Mouse (Mus musculus) kidney, adult 2 months (tissue): ENCODE data around the gene Purb.

Experiments
- CTCF ChIP-seq: fragments of 200-500 bp; conservative IDR thresholded peaks from 2 replicates; pipeline ENCODE4 v1.5.1; 2011; ENCODE audit warnings: low read depth, mild to moderate bottlenecking, control low read depth, low read length, moderate library complexity, mixed read lengths; ENCODE audit not compliant: insufficient read depth, insufficient read length
- POLR2A ChIP-seq: fragments of 200-500 bp; IDR thresholded peaks from one replicate; pipeline ENCODE4 v1.6.1; 2011; ENCODE audit warnings: low read depth, low read length, control low read depth

DNA sequence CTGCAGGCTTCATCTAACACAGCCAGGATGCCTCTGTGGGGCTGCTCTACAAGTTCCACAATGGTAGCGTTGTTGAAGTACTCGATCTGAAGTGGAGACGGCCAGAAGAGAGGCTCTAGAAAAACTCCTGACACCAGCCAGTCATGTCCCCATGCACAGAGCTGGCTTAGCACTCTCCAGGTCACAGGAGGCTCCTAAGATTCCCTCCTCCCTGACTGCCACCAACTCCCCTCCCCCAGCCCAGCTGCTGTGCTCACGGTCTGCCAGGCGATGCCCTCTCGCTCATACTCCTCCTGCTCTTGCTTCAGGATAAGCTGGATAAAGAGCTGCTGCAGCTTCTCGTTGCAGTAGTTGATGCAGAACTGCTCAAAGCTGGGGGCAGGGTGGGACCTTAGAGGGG is 39.1 kb upstream of the Purb start:
- TF ChIP-seq CTCF, result no peak
- no peak for TF ChIP-seq POLR2A
